Mouse (Mus musculus): ENCODE data around the gene Akt3. TPM values are rescaled to one million over a fixed set of nuclear protein-coding genes. Genes with fewer than 3 reads are reported as not detected.
A peak's percentile ranks its signal among the peaks of the same experiment; 100 is the strongest.

The Akt3 gene
- polyA plus RNA-seq, 1 experiment: 3.6 TPM

GRCm38 (mm10) chr1:176996630-176997201, 261.3 kb downstream of the Akt3 start:
- peaks cover 4% of the 10 kb centered on the region; the same call in 1 of the 2 replicates for H3K4me1 ChIP-seq (ENCODE audit: control insufficient read depth, insufficient read depth, low read length)
- WGBS: 41% methylated on average over 16 of the region's 16 CpGs
- peak; percentile 38 for DNase-seq
- H3K4me3 ChIP-seq (ENCODE audit: insufficient read depth, low read depth, low read length): no peak overlapping the region; the same call in 1 of the 2 replicates
- TF ChIP-seq CTCF (conservative IDR thresholded peaks at IDR 0.05; ENCODE audit: insufficient read depth, insufficient read length, low read depth, low read length) (no peak), POLR2A (IDR thresholded peaks at IDR 0.05; ENCODE audit: low read depth, low read length) (no peak)
- no peaks in the 10 kb centered on the region for H3K27me3 ChIP-seq (replicated peaks; ENCODE audit: control insufficient read depth, insufficient read depth, low read length)
- H3K36me3 ChIP-seq (ENCODE audit: control insufficient read depth, insufficient read depth, low read length): no peaks in the 10 kb centered on the region
- H3K27ac ChIP-seq (ENCODE audit: insufficient read depth, low read depth, low read length): peak overlapping the region; percentile 7; the same call in 1 of the 2 replicates

DNA sequence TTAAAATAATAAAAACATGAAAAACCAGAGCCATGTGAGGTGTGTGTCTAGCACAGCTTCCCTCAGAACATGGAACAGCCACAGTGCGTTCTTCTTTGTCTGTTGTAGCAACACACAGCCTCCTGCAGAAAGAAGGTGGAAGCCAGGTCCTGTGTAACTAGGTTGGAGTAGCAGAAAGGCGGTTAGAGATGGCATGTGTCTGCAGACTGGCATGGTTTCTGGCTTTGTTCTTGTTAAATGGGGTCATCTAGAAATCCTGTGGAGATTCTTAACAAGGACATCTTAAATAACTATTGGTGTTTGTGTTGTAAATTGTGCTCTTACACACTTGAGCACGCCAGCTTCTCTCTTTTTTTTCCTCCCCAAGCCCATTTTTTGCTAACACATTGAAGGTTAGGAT, 261.8 kb downstream of the Akt3 start:
- Histone ChIP-seq H3K27ac (ENCODE audit: insufficient read depth, low read depth, low read length) (no peak overlapping the region), H3K4me3 (ENCODE audit: insufficient read depth, low read depth, low read length) (no peak overlapping the region), H3K4me1 (ENCODE audit: control insufficient read depth, insufficient read depth, low read length) (peaks cover 4% of the 10 kb centered on the region; the same call in 1 of the 2 replicates), H3K27me3 (replicated peaks; ENCODE audit: control insufficient read depth, insufficient read depth, low read length) (no peaks in the 10 kb centered on the region), H3K36me3 (ENCODE audit: control insufficient read depth, insufficient read depth, low read length) (no peaks in the 10 kb centered on the region)
- no peak for TF ChIP-seq POLR2A (IDR thresholded peaks at IDR 0.05; ENCODE audit: low read depth, low read length)
- TF ChIP-seq CTCF (conservative IDR thresholded peaks at IDR 0.05; ENCODE audit: insufficient read depth, insufficient read length, low read depth, low read length): no peak
- no peak for DNase-seq
- 98% methylated on average over 3 of the region's 3 CpGs for WGBS

GRCm38 (mm10) chr1:176995419-176995775, 262.6 kb downstream of the Akt3 start:
- no peak overlapping the region for H3K4me3 ChIP-seq (ENCODE audit: insufficient read depth, low read depth, low read length)
- H3K36me3 ChIP-seq (ENCODE audit: control insufficient read depth, insufficient read depth, low read length): no peaks in the 10 kb centered on the region
- TF ChIP-seq CTCF (conservative IDR thresholded peaks at IDR 0.05; ENCODE audit: insufficient read depth, insufficient read length, low read depth, low read length) (no peak), POLR2A (IDR thresholded peaks at IDR 0.05; ENCODE audit: low read depth, low read length) (no peak)
- DNase-seq: peak; percentile 31
- H3K4me1 ChIP-seq (ENCODE audit: control insufficient read depth, insufficient read depth, low read length): peaks cover 4% of the 10 kb centered on the region; the same call in 1 of the 2 replicates
- WGBS: 68% methylated on average over 4 of the region's 4 CpGs
- H3K27ac ChIP-seq (ENCODE audit: insufficient read depth, low read depth, low read length): no peak overlapping the region
- H3K27me3 ChIP-seq (replicated peaks; ENCODE audit: control insufficient read depth, insufficient read depth, low read length): no peaks in the 10 kb centered on the region

- Histone ChIP-seq H3K27ac (ENCODE audit: insufficient read depth, low read depth, low read length) (no peak overlapping the region), H3K27me3 (replicated peaks; ENCODE audit: control insufficient read depth, insufficient read depth, low read length) (no peaks in the 10 kb centered on the region), H3K36me3 (ENCODE audit: control insufficient read depth, insufficient read depth, low read length) (no peaks in the 10 kb centered on the region), H3K4me1 (ENCODE audit: control insufficient read depth, insufficient read depth, low read length) (peaks cover 4% of the 10 kb centered on the region; the same call in 1 of the 2 replicates), H3K4me3 (ENCODE audit: insufficient read depth, low read depth, low read length) (no peak overlapping the region)
- TF ChIP-seq CTCF (conservative IDR thresholded peaks at IDR 0.05; ENCODE audit: insufficient read depth, insufficient read length, low read depth, low read length) (no peak), POLR2A (IDR thresholded peaks at IDR 0.05; ENCODE audit: low read depth, low read length) (no peak)
- DNase-seq: no peak
- 72% methylated on average over 11 of the region's 11 CpGs for WGBS
Observed at GRCm38 (mm10) chr1:176994707-176995418, 263.1 kb downstream of the Akt3 start.

DNA sequence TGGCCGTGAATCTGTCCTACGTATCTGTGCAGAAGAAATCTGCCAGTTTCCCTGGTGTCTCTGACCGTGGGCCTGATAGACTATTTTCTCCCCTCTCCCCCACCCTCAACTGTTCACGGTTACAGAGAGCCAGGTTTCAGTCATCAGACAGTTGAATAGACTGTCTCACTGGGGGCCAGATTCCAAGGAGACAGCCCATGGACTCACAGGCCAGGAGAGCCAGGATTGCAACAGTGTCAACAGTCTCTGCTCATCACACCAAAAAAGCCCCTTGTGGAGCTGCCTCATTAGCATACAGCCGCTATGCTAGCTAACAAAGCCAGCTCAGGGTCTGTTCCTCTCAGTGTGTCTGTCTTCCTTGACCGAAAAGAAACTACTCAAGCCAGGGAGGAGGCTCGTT, 263.9 kb downstream of the Akt3 start:
- Histone ChIP-seq H3K27ac (ENCODE audit: insufficient read depth, low read depth, low read length) (no peak overlapping the region), H3K4me1 (ENCODE audit: control insufficient read depth, insufficient read depth, low read length) (peaks cover 4% of the 10 kb centered on the region; the same call in 1 of the 2 replicates), H3K36me3 (ENCODE audit: control insufficient read depth, insufficient read depth, low read length) (no peaks in the 10 kb centered on the region), H3K27me3 (replicated peaks; ENCODE audit: control insufficient read depth, insufficient read depth, low read length) (no peaks in the 10 kb centered on the region), H3K4me3 (ENCODE audit: insufficient read depth, low read depth, low read length) (no peak overlapping the region)
- TF ChIP-seq POLR2A (IDR thresholded peaks at IDR 0.05; ENCODE audit: low read depth, low read length) (no peak), CTCF (conservative IDR thresholded peaks at IDR 0.05; ENCODE audit: insufficient read depth, insufficient read length, low read depth, low read length) (no peak)
- 87% methylated on average over 7 of the region's 7 CpGs for WGBS
- DNase-seq: no peak

DNA sequence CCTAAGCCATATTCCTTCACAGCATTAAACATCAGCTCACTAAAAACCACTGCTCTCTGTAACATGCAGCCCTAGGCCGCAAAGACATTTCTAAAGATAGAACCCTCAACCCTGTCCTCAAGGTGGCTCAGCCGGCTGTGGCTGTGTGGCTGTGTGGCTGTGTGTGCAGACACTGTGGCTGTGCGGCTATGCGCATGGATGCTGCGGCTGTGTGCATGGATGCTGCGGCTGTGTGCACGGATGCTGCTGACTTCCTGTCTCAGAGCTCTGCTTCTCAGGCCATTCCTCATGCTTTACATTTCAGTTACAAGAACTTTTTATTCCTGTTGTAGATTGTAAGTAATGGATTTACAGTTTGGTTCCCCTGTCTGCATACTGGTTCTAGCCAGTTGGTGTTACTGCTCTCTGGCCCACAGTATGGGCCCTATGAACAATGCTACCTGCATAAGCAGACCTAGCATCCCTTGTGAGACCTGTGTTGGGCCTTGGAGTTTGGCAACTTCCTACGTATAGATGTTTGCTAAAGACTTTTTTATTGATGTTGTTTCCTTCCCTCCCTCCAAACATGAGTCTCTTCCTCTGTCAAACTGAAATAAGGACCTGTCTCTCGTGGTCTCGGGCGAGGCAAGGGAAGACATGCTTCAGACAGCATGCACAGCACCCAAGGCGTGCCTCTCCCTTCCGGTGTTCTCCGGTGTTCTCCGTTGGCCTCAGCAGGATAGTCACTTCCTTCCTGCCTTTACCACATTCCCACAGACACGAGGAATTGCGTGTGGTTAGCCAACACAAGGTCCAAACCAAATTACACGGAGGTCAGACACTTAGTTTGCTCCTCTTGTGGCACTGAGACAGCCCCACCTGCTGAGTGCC, 264.6 kb downstream of the Akt3 start:
- Histone ChIP-seq H3K4me1 (ENCODE audit: control insufficient read depth, insufficient read depth, low read length) (peaks cover 4% of the 10 kb centered on the region; the same call in 1 of the 2 replicates), H3K36me3 (ENCODE audit: control insufficient read depth, insufficient read depth, low read length) (no peaks in the 10 kb centered on the region), H3K27ac (ENCODE audit: insufficient read depth, low read depth, low read length) (no peak overlapping the region), H3K27me3 (replicated peaks; ENCODE audit: control insufficient read depth, insufficient read depth, low read length) (no peaks in the 10 kb centered on the region), H3K4me3 (ENCODE audit: insufficient read depth, low read depth, low read length) (no peak overlapping the region)
- WGBS: 82% methylated on average over 18 of the region's 18 CpGs
- no peak for TF ChIP-seq CTCF (conservative IDR thresholded peaks at IDR 0.05; ENCODE audit: insufficient read depth, insufficient read length, low read depth, low read length)
- TF ChIP-seq POLR2A (IDR thresholded peaks at IDR 0.05; ENCODE audit: low read depth, low read length): no peak
- no peak for DNase-seq
